ENCODE assay signal across 8 mouse cellular contexts in the genomic region with DNA sequence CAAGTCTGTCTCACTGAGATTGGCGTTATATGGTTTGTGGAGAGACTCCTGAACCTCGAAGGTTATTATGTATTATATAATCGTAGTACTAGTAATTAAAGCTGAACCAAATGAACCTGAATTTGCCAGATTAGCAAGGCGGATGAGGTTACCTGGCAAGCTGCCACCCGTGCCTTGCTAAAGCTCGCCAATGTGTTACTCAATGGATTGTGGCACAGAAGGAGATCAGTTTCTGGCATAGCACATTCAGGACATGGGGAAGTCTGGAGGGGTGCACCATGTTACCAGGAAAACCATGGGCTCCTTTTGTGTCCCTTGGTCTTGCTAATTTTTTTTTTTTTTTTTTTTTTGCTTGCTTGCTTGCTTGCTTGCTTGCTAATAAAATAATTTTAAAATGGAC. TPM values are rescaled to one million over a fixed set of nuclear protein-coding genes. Genes with fewer than 3 reads are reported as not detected.
DNase-seq lines count a peak whose midpoint lies in the region; ATAC-seq lines count a peak whose summit lies in the region.

No protein-coding gene starts in this region.

- ATAC-seq in frontal cortex, adult (ENCODE audit: low TSS enrichment) = no peak
- ATAC-seq in limb, embryonic 13.5 days (ENCODE audit: low FRiP score, low read depth) = no peak

- H3K4me2 ChIP-seq in limb, embryonic 13.5 days (replicated peaks) = peak overlapping the region; percentile 64

- H3K9ac ChIP-seq in limb, embryonic 13.5 days = peak overlapping the region; percentile 58; the same call in 1 of the 2 replicates

- H3K9me3 ChIP-seq in limb, embryonic 13.5 days = peaks cover 11% of the 10 kb centered on the region; the same call in 1 of the 2 replicates

- H3K27me3 ChIP-seq in limb, embryonic 13.5 days = no peaks in the 10 kb centered on the region; the same call in 1 of the 2 replicates

- 84% methylated on average over 6 of the region's 6 CpGs for WGBS in limb, embryonic 13.5 days

- H3K4me1 ChIP-seq in limb, embryonic 13.5 days = peaks cover 15% of the 10 kb centered on the region; the same call in 1 of the 2 replicates

- H3K27ac ChIP-seq in limb, embryonic 13.5 days = peak overlapping the region; percentile 48; the same call in 1 of the 2 replicates

- DNase-seq in frontal cortex, postnatal 14 days (ENCODE audit: low spot score in 2 of 2) = peak; percentile 26 to 34
- peak; percentile 57 for DNase-seq in right cerebral cortex, postnatal 14 days
- DNase-seq in right cerebral cortex, postnatal 36 days (ENCODE audit: low spot score in 2 of 2) = no peak
- no peak for DNase-seq in thymus, postnatal 0 days (ENCODE audit: low spot score)
- DNase-seq in left cerebral cortex, adult 9 months (ENCODE audit: low spot score in 2 of 2) = no peak
- no peak for DNase-seq in testis, postnatal 14 days (ENCODE audit: low spot score)

- H3K36me3 ChIP-seq in limb, embryonic 13.5 days = no peaks in the 10 kb centered on the region

- peak overlapping the region; percentile 40 for H3K4me3 ChIP-seq in limb, embryonic 13.5 days

RNA-seq across cellular contexts. Expression of gene Tescl, which starts 8.5 kb away (rescaled TPM):
- not detected in 2 replicates for polyA plus RNA-seq in limb, embryonic 13.5 days (2015; fragmentation: Nextera tagmentation; extraction: Ambion mirVana)
- not detected in 2 replicates for polyA plus RNA-seq in thymus, postnatal 0 days (2015; fragmentation: Nextera tagmentation; extraction: Ambion mirVana)

RNA-seq across cellular contexts. Expression of gene Zfp94, which starts 8.7 kb away (rescaled TPM):
- 15.0 and 16.0 TPM in 2 replicates for polyA plus RNA-seq in limb, embryonic 13.5 days (2015; fragmentation: Nextera tagmentation; extraction: Ambion mirVana)
- 4.6 and 5.5 TPM in 2 replicates for polyA plus RNA-seq in thymus, postnatal 0 days (2015; fragmentation: Nextera tagmentation; extraction: Ambion mirVana)

RNA-seq across cellular contexts. Expression of gene Lypd5, which starts 23.8 kb away (rescaled TPM):
- polyA plus RNA-seq in limb, embryonic 13.5 days (2015; fragmentation: Nextera tagmentation; extraction: Ambion mirVana) = not detected in 2 replicates
- polyA plus RNA-seq in thymus, postnatal 0 days (2015; fragmentation: Nextera tagmentation; extraction: Ambion mirVana) = 0.05 TPM in 1 of 2 replicates, not detected in the other

RNA-seq across cellular contexts. Expression of gene Zfp61, which starts 24.2 kb away (rescaled TPM):
- 54.1 and 63.5 TPM in 2 replicates for polyA plus RNA-seq in limb, embryonic 13.5 days (2015; fragmentation: Nextera tagmentation; extraction: Ambion mirVana)
- polyA plus RNA-seq in thymus, postnatal 0 days (2015; fragmentation: Nextera tagmentation; extraction: Ambion mirVana) = 26.2 and 26.8 TPM in 2 replicates

RNA-seq across cellular contexts. Expression of gene Kcnn4, which starts 44.9 kb away (rescaled TPM):
- polyA plus RNA-seq in limb, embryonic 13.5 days (2015; fragmentation: Nextera tagmentation; extraction: Ambion mirVana) = 1.4 and 2.4 TPM in 2 replicates
- 105 and 120 TPM in 2 replicates for polyA plus RNA-seq in thymus, postnatal 0 days (2015; fragmentation: Nextera tagmentation; extraction: Ambion mirVana)

Comparison
In these comparisons a context has a peak if more than half of its experiments do, and no peak if none do; other contexts are left out.
1. DNase-seq: peak in frontal cortex, postnatal 14 days (2 of 2) and right cerebral cortex, postnatal 14 days (single experiment); none in right cerebral cortex, postnatal 36 days (0 of 2), thymus, postnatal 0 days (single experiment), left cerebral cortex, adult 9 months (0 of 2) and testis, postnatal 14 days (single experiment).